Mouse (Mus musculus) small intestine, adult 2 months (tissue): ENCODE results near the gene Zfand6.

Source experiments
- CTCF ChIP-seq: fragments of 200-500 bp; IDR thresholded peaks from 2 replicates; pipeline ENCODE4 v1.5.1; 2012; ENCODE audit warnings: low read depth, mild to moderate bottlenecking, control low read depth, inconsistent platforms, low read length, moderate library complexity, mixed read lengths; ENCODE audit not compliant: insufficient replicate concordance, insufficient read length; ENCODE audit errors: extremely low read depth
- POLR2A ChIP-seq: fragments of 200-500 bp; IDR thresholded peaks from 2 replicates; pipeline ENCODE4 v1.6.1; 2012; ENCODE audit warnings: low read depth, mild to moderate bottlenecking, control low read depth, inconsistent platforms, low read length, moderate library complexity

GRCm38 (mm10) chr7:84631878-84632277 is 57.9 kb downstream of the Zfand6 start:
- TF ChIP-seq CTCF, result no peak
- no peak for TF ChIP-seq POLR2A
